Mouse (Mus musculus) embryonic facial prominence, embryonic 13.5 days (tissue): ENCODE measurements around the gene C1qtnf3. TPM values are rescaled to one million over a fixed set of nuclear protein-coding genes. Genes with fewer than 3 reads are reported as not detected.

Experiments used
- ATAC-seq: fragments of 200-750 bp; cut with Nextera tagmentation; 2 replicates; pipeline ENCODE4 v1.8.0; 2017; ENCODE audit warnings: low read depth; ENCODE audit not compliant: insufficient number of reproducible peaks, insufficient read depth, low FRiP score, low TSS enrichment
- H3K27ac ChIP-seq: fragments of 300-500 bp; sonication (generic); 2 replicates; pipeline ENCODE4 v1.5.1; 2015; ENCODE audit warnings: moderate library complexity, mild to moderate bottlenecking, inconsistent platforms
- H3K27me3 ChIP-seq: fragments of 300-500 bp; sonication (generic); 2 replicates; pipeline ENCODE4 v1.6.1; 2015; ENCODE audit warnings: mild to moderate bottlenecking, inconsistent platforms
- H3K36me3 ChIP-seq: fragments of 300-500 bp; sonication (generic); 2 replicates; pipeline ENCODE4 v1.6.1; 2015; ENCODE audit warnings: mild to moderate bottlenecking, inconsistent platforms
- H3K4me1 ChIP-seq: fragments of 300-500 bp; sonication (generic); 2 replicates; pipeline ENCODE4 v1.6.1; 2015; ENCODE audit warnings: inconsistent platforms
- H3K4me2 ChIP-seq: fragments of 300-500 bp; sonication (generic); 2 replicates; pipeline ENCODE4 v1.6.1; 2015; ENCODE audit warnings: moderate library complexity, mild to moderate bottlenecking, inconsistent platforms
- H3K4me3 ChIP-seq: fragments of 300-500 bp; sonication (generic); 2 replicates; pipeline ENCODE4 v1.5.1; 2015; ENCODE audit warnings: mild to moderate bottlenecking, inconsistent platforms
- H3K9ac ChIP-seq: fragments of 300-500 bp; sonication (generic); 2 replicates; pipeline ENCODE4 v1.6.1; 2015; ENCODE audit warnings: mild to moderate bottlenecking, inconsistent platforms
- H3K9me3 ChIP-seq: fragments of 300-500 bp; sonication (generic); 2 replicates; pipeline ENCODE4 v1.6.1; 2016; ENCODE audit warnings: inconsistent platforms
- WGBS: fragments of 180-500 bp; shearing (Covaris S2); methylation state at CpG from one replicate; pipeline ENCODE4 v1.1.7; 2015; ENCODE audit warnings: mixed read lengths; 5-methylcytosine and 5-hydroxymethylcytosine counted together
- polyA plus RNA-seq: library from polyadenylated mRNA; unstranded; fragments of >200 nt; fragmentation: Nextera tagmentation; extraction: Ambion mirVana; gene quantifications from 2 replicates; pipeline ENCODE4 v1.2.1, GENCODE M21; 2015

Gene C1qtnf3
- 4.2 and 7.0 TPM in 2 replicates for polyA plus RNA-seq

GRCm38 (mm10) chr15:10951951-10952759, at the start of gene C1qtnf3:
Gene C1qtnf3 (plus strand): TSS chr15:10952332.
- no peak for ATAC-seq
- WGBS = 64% methylated on average over 23 of the region's 23 CpGs
- no peak within 1 kb of the TSS for H3K4me3 ChIP-seq
- peak within 1 kb of the TSS; percentile 52 for H3K27ac ChIP-seq
- H3K27me3 ChIP-seq = peaks cover 7% of the 10 kb centered on the region; the same call in 1 of the 2 replicates
- H3K9ac ChIP-seq = no peak within 1 kb of the TSS
- H3K4me2 ChIP-seq = no peak within 1 kb of the TSS
- peaks cover 20% of the 10 kb centered on the region for H3K4me1 ChIP-seq
- H3K36me3 ChIP-seq = no peaks in the 10 kb centered on the region
- H3K9me3 ChIP-seq = no peaks in the 10 kb centered on the region

DNA sequence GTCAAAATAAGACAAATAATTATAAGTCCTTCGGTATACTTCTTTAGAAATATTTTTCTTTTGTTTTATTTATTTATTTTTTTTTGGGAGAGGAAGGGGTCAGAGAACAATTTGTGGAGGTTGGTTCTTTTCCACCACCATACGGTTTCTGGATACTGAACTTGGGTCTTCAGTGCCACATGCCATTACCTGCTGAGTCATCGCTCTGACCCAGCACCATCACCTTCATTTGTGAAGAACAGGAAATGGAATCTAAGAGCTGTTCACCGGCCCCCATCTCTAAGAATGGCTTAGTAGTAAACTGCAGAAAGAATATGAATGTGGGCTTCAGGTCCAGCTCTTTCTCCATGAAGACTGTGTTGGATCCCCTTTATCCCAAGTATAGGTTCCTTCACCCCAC, 49.8 kb upstream of the C1qtnf3 start:
- Histone ChIP-seq H3K27me3 (no peaks in the 10 kb centered on the region), H3K27ac (no peak overlapping the region), H3K4me1 (peaks cover 15% of the 10 kb centered on the region; the same call in 1 of the 2 replicates), H3K36me3 (no peaks in the 10 kb centered on the region), H3K9me3 (no peaks in the 10 kb centered on the region), H3K9ac (no peak overlapping the region), H3K4me3 (no peak overlapping the region), H3K4me2 (no peak overlapping the region)
- WGBS = 80% methylated on average over 4 of the region's 4 CpGs
- ATAC-seq = no peak

- Histone ChIP-seq H3K4me2 (no peak overlapping the region), H3K9me3 (no peaks in the 10 kb centered on the region; the same call in 1 of the 2 replicates), H3K4me3 (no peak overlapping the region), H3K27me3 (no peaks in the 10 kb centered on the region), H3K9ac (no peak overlapping the region), H3K27ac (no peak overlapping the region), H3K4me1 (no peaks in the 10 kb centered on the region), H3K36me3 (no peaks in the 10 kb centered on the region)
- no peak for ATAC-seq
- WGBS = 73% methylated on average over 4 of the region's 4 CpGs
Observed at GRCm38 (mm10) chr15:10916611-10917311, 35.4 kb upstream of the C1qtnf3 start.

DNA sequence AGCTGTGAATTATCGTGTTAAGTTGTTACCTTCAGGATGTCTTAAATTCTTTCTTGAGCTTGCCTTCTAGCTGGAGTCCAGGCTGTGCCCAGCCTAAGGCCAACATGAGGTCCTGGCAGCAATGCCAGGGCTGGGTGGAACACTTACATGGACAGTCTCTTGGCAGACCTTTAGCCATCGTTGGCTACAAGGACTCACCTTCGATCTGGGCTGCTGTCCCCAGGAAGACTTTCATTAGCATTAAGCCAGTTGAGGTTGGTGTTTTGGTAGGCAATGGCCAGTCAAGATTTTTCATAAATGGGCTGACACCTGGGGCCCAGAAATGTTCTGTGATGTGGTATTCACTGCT, 34.8 kb upstream of the C1qtnf3 start:
- no peaks in the 10 kb centered on the region for H3K27me3 ChIP-seq
- H3K9me3 ChIP-seq = no peaks in the 10 kb centered on the region; the same call in 1 of the 2 replicates
- no peak overlapping the region for H3K4me3 ChIP-seq
- 92% methylated on average over 3 of the region's 3 CpGs for WGBS
- no peak overlapping the region for H3K9ac ChIP-seq
- H3K4me2 ChIP-seq = no peak overlapping the region
- ATAC-seq = no peak
- H3K4me1 ChIP-seq = no peaks in the 10 kb centered on the region
- no peak overlapping the region for H3K27ac ChIP-seq
- no peaks in the 10 kb centered on the region for H3K36me3 ChIP-seq

- H3K27me3 ChIP-seq = no peaks in the 10 kb centered on the region
- H3K9me3 ChIP-seq = no peaks in the 10 kb centered on the region; the same call in 1 of the 2 replicates
- no peak overlapping the region for H3K9ac ChIP-seq
- no peak for ATAC-seq
- no peak overlapping the region for H3K27ac ChIP-seq
- H3K36me3 ChIP-seq = no peaks in the 10 kb centered on the region
- no peak overlapping the region for H3K4me3 ChIP-seq
- WGBS = 71% methylated on average over 5 of the region's 5 CpGs
- no peak overlapping the region for H3K4me2 ChIP-seq
- H3K4me1 ChIP-seq = no peaks in the 10 kb centered on the region
Observed at GRCm38 (mm10) chr15:10920212-10920611, 31.9 kb upstream of the C1qtnf3 start.

DNA sequence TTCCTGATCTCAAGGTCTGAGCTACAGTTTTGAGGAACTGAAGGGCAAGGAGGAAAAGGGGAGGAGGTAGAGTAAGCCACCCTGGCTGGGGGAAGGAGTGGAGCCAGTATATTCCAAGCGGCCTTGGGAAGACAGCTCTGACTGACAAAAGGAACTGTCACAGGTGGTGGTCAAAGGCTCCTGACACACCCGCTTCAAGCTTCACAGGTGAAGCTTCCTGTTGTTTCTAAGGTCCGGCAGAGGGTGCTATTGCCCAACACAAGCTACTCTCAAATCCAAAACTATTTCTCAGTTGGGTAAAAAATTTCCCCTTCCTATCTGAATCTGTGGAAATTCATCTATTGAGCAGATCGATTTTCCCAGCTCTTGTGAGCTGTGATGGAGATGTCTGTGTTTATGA, 31.1 kb upstream of the C1qtnf3 start:
- Histone ChIP-seq H3K4me3 (no peak overlapping the region), H3K27ac (no peak overlapping the region), H3K4me2 (no peak overlapping the region), H3K4me1 (no peaks in the 10 kb centered on the region), H3K9ac (no peak overlapping the region), H3K27me3 (no peaks in the 10 kb centered on the region), H3K9me3 (no peaks in the 10 kb centered on the region; the same call in 1 of the 2 replicates), H3K36me3 (no peaks in the 10 kb centered on the region)
- no peak for ATAC-seq
- WGBS = 19% methylated on average over 4 of the region's 4 CpGs

- Histone ChIP-seq H3K36me3 (no peaks in the 10 kb centered on the region), H3K27ac (no peak overlapping the region), H3K4me3 (no peak overlapping the region), H3K9me3 (no peaks in the 10 kb centered on the region), H3K4me1 (no peaks in the 10 kb centered on the region), H3K9ac (no peak overlapping the region), H3K27me3 (no peaks in the 10 kb centered on the region), H3K4me2 (no peak overlapping the region)
- no peak for ATAC-seq
Observed at GRCm38 (mm10) chr15:10922061-10922460, 30.1 kb upstream of the C1qtnf3 start.

DNA sequence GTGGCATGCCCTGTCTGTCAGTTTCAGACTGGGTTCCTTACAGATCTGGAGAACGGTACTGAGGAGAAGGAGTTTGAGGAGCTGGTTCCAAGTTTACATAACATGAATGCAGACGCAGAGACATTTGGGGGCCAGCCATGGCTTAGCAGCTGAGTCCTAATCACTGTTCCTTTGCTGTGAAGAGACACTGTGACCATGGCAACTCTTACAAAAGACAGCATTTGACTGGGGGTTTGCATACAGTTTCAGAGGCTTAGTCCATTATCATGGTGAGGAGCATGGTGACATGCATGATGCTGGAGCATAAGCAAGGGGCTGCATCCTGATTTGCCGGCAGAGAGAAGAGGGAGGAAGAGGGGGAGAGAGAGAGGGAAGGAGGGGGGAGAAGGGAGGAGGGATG, 29.6 kb upstream of the C1qtnf3 start:
- Histone ChIP-seq H3K36me3 (no peaks in the 10 kb centered on the region), H3K9ac (no peak overlapping the region), H3K27ac (no peak overlapping the region), H3K4me1 (peaks cover 4% of the 10 kb centered on the region; the same call in 1 of the 2 replicates), H3K9me3 (no peaks in the 10 kb centered on the region), H3K4me2 (no peak overlapping the region), H3K4me3 (no peak overlapping the region), H3K27me3 (no peaks in the 10 kb centered on the region)
- WGBS = 43% methylated on average over 3 of the region's 3 CpGs
- no peak for ATAC-seq

- no peak overlapping the region for H3K27ac ChIP-seq
- H3K4me3 ChIP-seq = no peak overlapping the region
- WGBS = 76% methylated on average over 4 of the region's 4 CpGs
- H3K9me3 ChIP-seq = no peaks in the 10 kb centered on the region
- H3K9ac ChIP-seq = no peak overlapping the region
- ATAC-seq = no peak
- no peaks in the 10 kb centered on the region for H3K27me3 ChIP-seq
- peaks cover 6% of the 10 kb centered on the region; the same call in 1 of the 2 replicates for H3K4me1 ChIP-seq
- H3K36me3 ChIP-seq = no peaks in the 10 kb centered on the region
- no peak overlapping the region for H3K4me2 ChIP-seq
Observed at GRCm38 (mm10) chr15:10923076-10923995, 28.8 kb upstream of the C1qtnf3 start.

- Histone ChIP-seq H3K36me3 (no peaks in the 10 kb centered on the region), H3K27me3 (no peaks in the 10 kb centered on the region), H3K27ac (no peak overlapping the region), H3K4me2 (no peak overlapping the region), H3K9ac (no peak overlapping the region), H3K4me1 (peaks cover 6% of the 10 kb centered on the region; the same call in 1 of the 2 replicates), H3K9me3 (no peaks in the 10 kb centered on the region), H3K4me3 (no peak overlapping the region)
- ATAC-seq = no peak
- WGBS = 33% methylated on average over 8 of the region's 8 CpGs
Observed at GRCm38 (mm10) chr15:10927325-10927724, 24.8 kb upstream of the C1qtnf3 start.

DNA sequence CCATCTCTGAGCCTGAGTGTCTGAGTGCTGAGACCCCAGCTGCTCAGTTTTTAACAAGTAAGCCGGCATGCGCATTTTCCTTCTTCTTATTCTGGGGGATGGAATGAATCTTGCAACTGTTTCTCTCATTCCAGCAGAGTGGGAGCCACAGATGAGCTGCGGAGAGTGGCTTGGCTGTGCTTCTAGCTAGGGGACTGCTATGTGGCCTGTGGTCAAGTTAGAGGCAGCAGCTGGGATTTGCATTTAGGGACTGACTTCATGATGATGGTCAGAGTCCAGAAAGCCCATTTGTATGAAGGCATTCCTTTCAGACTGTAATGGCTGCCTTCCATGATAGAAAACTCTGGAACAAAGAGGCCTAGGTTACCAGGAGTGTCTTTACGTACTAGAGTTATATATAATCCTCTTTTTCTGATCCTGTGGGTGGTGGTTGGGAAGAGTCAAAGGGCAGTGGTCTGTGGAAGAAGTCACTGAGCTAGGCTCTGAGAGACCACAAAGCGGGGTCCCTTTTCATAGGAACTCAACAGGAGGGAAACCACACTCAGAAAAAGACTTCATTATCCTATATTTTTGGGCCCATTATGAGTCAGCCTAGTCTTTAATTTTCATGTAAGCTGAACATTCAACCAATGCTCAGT, 23.4 kb upstream of the C1qtnf3 start:
- Histone ChIP-seq H3K9me3 (no peaks in the 10 kb centered on the region), H3K4me1 (peaks cover 6% of the 10 kb centered on the region; the same call in 1 of the 2 replicates), H3K36me3 (no peaks in the 10 kb centered on the region), H3K4me3 (no peak overlapping the region), H3K4me2 (no peak overlapping the region), H3K27me3 (no peaks in the 10 kb centered on the region), H3K9ac (no peak overlapping the region), H3K27ac (peak overlapping the region; percentile 62; the same call in 1 of the 2 replicates)
- no peak for ATAC-seq
- 91% methylated on average over 5 of the region's 5 CpGs for WGBS
